Mouse (Mus musculus) heart, postnatal 0 days (tissue): Measurements from ENCODE around the gene Pank2. TPM values are rescaled to one million over a fixed set of nuclear protein-coding genes. Genes with fewer than 3 reads are reported as not detected.

Experiments used
- ATAC-seq: fragments of 200-750 bp; cut with Nextera tagmentation; 2 replicates; pipeline ENCODE4 v1.8.0; 2017; ENCODE audit warnings: low read depth, moderate number of reproducible peaks, moderate library complexity; ENCODE audit not compliant: insufficient read depth
- DNase-seq: peaks from one replicate; pipeline ENCODE4 v3.0.0-alpha.2; 2016; ENCODE audit warnings: low spot score
- H3K27ac ChIP-seq: fragments of 300-500 bp; sonication (generic); 2 replicates; pipeline ENCODE4 v1.5.1; 2014; ENCODE audit warnings: low read depth, mild to moderate bottlenecking
- H3K27me3 ChIP-seq: fragments of 300-500 bp; sonication (generic); 2 replicates; pipeline ENCODE4 v1.6.1; 2014; ENCODE audit warnings: low read length, mixed read lengths; ENCODE audit not compliant: control insufficient read depth, insufficient read depth
- H3K36me3 ChIP-seq: fragments of 300-500 bp; sonication (generic); replicated peaks from 2 replicates; pipeline ENCODE4 v1.6.1; 2014; ENCODE audit warnings: low read length, mixed read lengths; ENCODE audit not compliant: control insufficient read depth, insufficient read depth
- H3K4me1 ChIP-seq: fragments of 300-500 bp; sonication (generic); 2 replicates; pipeline ENCODE4 v1.6.1; 2014; ENCODE audit warnings: antibody characterized with exemption; ENCODE audit not compliant: control insufficient read depth, insufficient read depth
- H3K4me2 ChIP-seq: fragments of 300-500 bp; sonication (generic); 2 replicates; pipeline ENCODE4 v1.6.1; 2014; ENCODE audit warnings: low read depth, mild to moderate bottlenecking, low read length, moderate library complexity
- H3K4me3 ChIP-seq: fragments of 300-500 bp; sonication (generic); 2 replicates; pipeline ENCODE4 v1.5.1; 2014; ENCODE audit warnings: low read depth, low read length
- H3K9ac ChIP-seq: fragments of 300-500 bp; sonication (generic); replicated peaks from 2 replicates; pipeline ENCODE4 v1.6.1; 2014; ENCODE audit warnings: low read depth, low read length, mixed read lengths
- H3K9me3 ChIP-seq: fragments of 300-500 bp; sonication (generic); replicated peaks from 2 replicates; pipeline ENCODE4 v1.6.1; 2016; ENCODE audit warnings: low read length; ENCODE audit not compliant: control insufficient read depth
- CTCF ChIP-seq: IDR thresholded peaks from 2 replicates; pipeline ENCODE4 v1.5.1; 2016; ENCODE audit warnings: antibody characterized with exemption, control low read depth, low read depth
- EP300 ChIP-seq: IDR thresholded peaks from 2 replicates; pipeline ENCODE4 v1.6.1; 2016; ENCODE audit warnings: antibody characterized with exemption, low read depth
- WGBS: fragments of 180-500 bp; shearing (Covaris S2); extraction: QIAGEN DNeasy Blood & Tissue Kit; methylation state at CpG from one replicate; pipeline ENCODE4 v1.1.7; 2014; 5-methylcytosine and 5-hydroxymethylcytosine counted together
- polyA plus RNA-seq: library from polyadenylated mRNA; unstranded; fragments of >200 nt; fragmentation: Nextera tagmentation; extraction: Ambion mirVana; gene quantifications from 2 replicates; pipeline ENCODE4 v1.2.1, GENCODE M21; 2015
- total RNA-seq: library from RNA; depleted of rRNA; stranded (reverse); fragments of >200 nt; gene quantifications from 2 replicates; pipeline ENCODE4 v1.2.3, GENCODE M21; 2014; ENCODE audit warnings: low replicate concordance

The Pank2 gene
- total and polyA plus RNA-seq, 2 experiments from 2014 or later = 9.6 to 19.2 TPM

DNA sequence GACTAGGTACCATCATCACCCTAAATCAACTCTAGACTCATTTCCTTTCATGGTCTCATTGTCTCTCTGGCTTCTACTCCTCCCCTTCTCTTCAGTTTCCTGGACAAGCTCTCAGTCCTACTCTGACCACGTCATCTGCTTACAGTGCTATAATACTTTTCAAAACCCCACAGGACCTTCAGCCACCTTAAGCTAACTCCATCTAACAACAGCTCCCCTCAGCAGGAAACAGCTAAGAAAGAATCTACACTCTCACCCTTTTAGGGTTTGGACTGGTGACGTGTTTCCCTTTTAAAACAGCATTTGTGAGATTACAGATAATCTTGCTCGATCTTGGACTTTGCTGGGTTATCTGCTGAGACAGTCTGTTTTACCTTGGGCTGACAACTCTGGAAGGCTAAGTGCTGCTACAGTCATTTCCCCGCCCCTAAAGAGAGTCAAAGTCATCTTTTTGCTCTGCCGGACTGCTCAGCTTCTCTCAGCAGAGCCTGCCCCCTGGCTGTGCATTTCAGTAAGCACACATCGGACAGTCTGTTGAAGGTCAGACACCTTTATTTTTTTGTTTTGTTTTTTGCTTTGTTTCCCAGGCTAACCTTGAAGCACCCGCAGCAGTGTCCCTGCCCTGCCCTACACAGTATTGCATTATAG is 8.5 kb upstream of the Pank2 start:
- Histone ChIP-seq H3K27me3 (no peaks in the 10 kb centered on the region), H3K4me1 (peaks cover 18% of the 10 kb centered on the region), H3K4me3 (peak overlapping the region; percentile 13; the same call in 1 of the 2 replicates), H3K9ac (peak overlapping the region; percentile 52), H3K4me2 (peak overlapping the region; percentile 47), H3K36me3 (no peaks in the 10 kb centered on the region), H3K9me3 (no peaks in the 10 kb centered on the region), H3K27ac (peak overlapping the region; percentile 88)
- ATAC-seq (peak; percentile 91), DNase-seq (peak; percentile 91)
- peak; percentile 87 for TF ChIP-seq CTCF
- no peak for TF ChIP-seq EP300
- 5% methylated on average over 7 of the region's 7 CpGs for WGBS

DNA sequence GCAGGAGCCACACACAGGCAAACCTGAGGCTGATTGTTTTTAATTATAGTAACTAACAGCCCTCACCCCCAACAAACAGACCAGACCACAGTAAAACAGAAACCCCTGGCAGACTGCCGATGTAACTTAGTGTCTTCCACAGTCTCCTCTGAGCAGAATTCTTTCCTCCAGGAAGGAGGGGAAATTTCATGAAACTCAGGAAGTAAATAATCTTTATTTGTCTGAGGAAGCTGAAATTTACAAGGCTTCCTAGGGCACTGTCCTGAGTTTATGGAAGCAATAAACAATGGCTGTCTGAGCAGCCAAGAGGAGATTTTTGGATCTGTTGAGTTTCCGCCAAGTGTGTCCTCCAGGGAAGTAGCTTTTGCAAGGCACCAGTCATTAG is 8.0 kb upstream of the Pank2 start:
- peak overlapping the region; percentile 13; the same call in 1 of the 2 replicates for H3K4me3 ChIP-seq
- H3K9me3 ChIP-seq = no peaks in the 10 kb centered on the region
- TF ChIP-seq CTCF (no peak), EP300 (no peak)
- H3K36me3 ChIP-seq = no peaks in the 10 kb centered on the region
- ATAC-seq = no peak; the same call in 1 of the 2 replicates
- 31% methylated on average over 2 of the region's 2 CpGs for WGBS
- peak overlapping the region; percentile 47 for H3K4me2 ChIP-seq
- peak overlapping the region; percentile 88 for H3K27ac ChIP-seq
- H3K9ac ChIP-seq = peak overlapping the region; percentile 52
- peak; percentile 52 for DNase-seq
- H3K27me3 ChIP-seq = no peaks in the 10 kb centered on the region
- peaks cover 18% of the 10 kb centered on the region for H3K4me1 ChIP-seq

DNA sequence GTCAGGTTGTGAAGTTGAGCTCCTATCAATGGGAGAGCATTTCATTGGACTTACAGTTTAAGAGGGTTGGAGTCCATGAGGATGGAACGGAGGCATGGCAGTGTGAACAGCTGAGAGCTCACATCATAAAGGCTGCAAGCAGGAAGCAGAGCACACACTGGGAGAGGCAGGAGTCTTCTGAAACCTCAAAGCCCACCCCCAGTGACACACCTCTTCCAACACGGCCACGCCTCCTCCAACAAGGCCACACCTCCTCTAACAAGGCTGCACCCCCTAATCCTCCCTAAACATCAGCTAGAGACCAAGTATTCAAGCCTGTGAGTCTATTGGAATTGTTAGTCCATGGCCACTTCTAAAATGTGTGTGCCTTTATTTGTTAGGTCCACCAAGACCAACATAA is 6.6 kb upstream of the Pank2 start:
- 69% methylated on average over 3 of the region's 3 CpGs for WGBS
- Histone ChIP-seq H3K9me3 (no peaks in the 10 kb centered on the region), H3K27me3 (no peaks in the 10 kb centered on the region), H3K4me2 (no peak overlapping the region), H3K36me3 (no peaks in the 10 kb centered on the region), H3K27ac (no peak overlapping the region), H3K4me1 (peaks cover 16% of the 10 kb centered on the region), H3K4me3 (no peak overlapping the region), H3K9ac (no peak overlapping the region)
- DNase-seq (no peak), ATAC-seq (no peak)
- TF ChIP-seq EP300 (no peak), CTCF (no peak)

DNA sequence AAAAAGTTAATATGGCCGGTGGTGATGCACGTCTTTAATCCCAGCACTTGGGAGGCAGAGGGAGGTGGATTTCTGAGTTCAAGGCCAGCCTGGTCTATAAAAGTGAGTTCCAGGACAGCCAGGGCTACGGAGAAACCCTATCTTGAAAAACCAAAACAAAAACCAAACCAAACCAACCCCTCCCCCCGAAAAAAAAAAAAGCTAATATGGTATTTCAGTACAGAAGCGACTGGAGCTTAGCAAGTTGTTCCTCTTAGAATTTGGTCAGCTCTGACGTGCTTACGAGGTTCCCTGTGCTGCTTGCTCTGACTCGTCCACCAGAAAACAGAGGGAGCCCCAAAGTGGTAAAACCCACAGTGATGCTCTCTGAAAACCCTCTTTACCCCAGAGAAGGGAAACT is 3.6 kb upstream of the Pank2 start:
- Histone ChIP-seq H3K4me3 (no peak overlapping the region), H3K27ac (no peak overlapping the region), H3K4me1 (peaks cover 19% of the 10 kb centered on the region), H3K27me3 (no peaks in the 10 kb centered on the region), H3K36me3 (no peaks in the 10 kb centered on the region), H3K4me2 (no peak overlapping the region), H3K9me3 (no peaks in the 10 kb centered on the region), H3K9ac (no peak overlapping the region)
- no peak for TF ChIP-seq CTCF
- TF ChIP-seq EP300 = no peak
- ATAC-seq = no peak
- DNase-seq = no peak
- 84% methylated on average over 8 of the region's 8 CpGs for WGBS

DNA sequence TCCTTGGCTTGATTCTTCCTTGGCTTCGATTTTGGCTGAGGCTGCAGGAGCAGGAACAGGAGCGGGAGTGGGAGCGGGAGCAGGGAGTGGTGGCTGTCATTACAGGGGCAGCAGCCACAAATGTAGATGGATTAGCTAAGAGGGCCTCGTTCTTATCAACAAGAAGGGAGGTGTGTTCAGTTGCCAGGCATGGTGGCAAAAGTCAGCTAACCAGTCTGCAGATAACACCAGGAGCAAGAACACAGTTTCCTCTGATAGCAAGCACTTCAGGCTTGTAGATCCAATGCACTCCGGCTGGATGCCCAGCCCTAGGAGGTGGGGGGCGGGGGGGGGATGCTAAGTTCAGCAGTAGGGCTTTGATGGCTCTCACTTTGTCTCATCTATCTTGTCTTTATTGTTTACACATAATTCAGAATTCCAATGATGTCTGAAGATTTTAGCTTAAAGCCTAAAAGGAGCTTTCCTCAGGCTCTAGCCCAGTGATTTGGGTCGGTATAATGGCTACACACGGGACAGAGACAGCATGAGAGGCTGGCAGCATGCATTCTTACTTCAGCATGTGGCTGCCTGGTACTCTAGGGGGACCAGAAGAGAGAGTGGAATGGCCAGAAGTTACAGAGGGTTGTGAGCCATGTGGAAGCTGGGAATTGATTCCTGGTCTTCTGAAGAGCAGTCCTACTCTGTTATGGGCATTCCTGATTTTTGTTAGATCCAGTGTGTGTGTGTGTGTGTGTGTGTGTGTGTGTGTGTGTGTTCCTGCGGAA is 1.6 kb upstream of the Pank2 start:
- Histone ChIP-seq H3K9ac (no peak overlapping the region), H3K27me3 (no peaks in the 10 kb centered on the region), H3K9me3 (no peaks in the 10 kb centered on the region), H3K4me1 (peaks cover 26% of the 10 kb centered on the region), H3K4me3 (no peak overlapping the region), H3K36me3 (no peaks in the 10 kb centered on the region), H3K4me2 (0 out of 2 replicates have a peak overlapping the region, but pooled peaks have one; percentile 7), H3K27ac (no peak overlapping the region; the same call in 1 of the 2 replicates)
- TF ChIP-seq CTCF (no peak), EP300 (no peak)
- no peak for DNase-seq
- 34% methylated on average over 9 of the region's 9 CpGs for WGBS
- no peak for ATAC-seq
